Mouse (Mus musculus) midbrain, postnatal 0 days (tissue): Measurements from ENCODE around the gene Map1b. TPM values are rescaled to one million over a fixed set of nuclear protein-coding genes. Genes with fewer than 3 reads are reported as not detected.
A peak's percentile ranks its signal among the peaks of the same experiment; 100 is the strongest.

Experiments used
- ATAC-seq: fragments of 200-750 bp; cut with Nextera tagmentation; 2 replicates; pipeline ENCODE4 v1.8.0; 2017; ENCODE audit warnings: moderate number of reproducible peaks, mild to moderate bottlenecking, moderate TSS enrichment, moderate library complexity; ENCODE audit not compliant: low FRiP score
- DNase-seq: peaks from one replicate; pipeline ENCODE4 v3.0.0-alpha.2; 2015; ENCODE audit warnings: low spot score
- H3K27ac ChIP-seq: fragments of 300-500 bp; sonication (generic); 2 replicates; pipeline ENCODE4 v1.5.1; 2014; ENCODE audit warnings: low read depth, mild to moderate bottlenecking, low read length, mixed read lengths
- H3K27me3 ChIP-seq: fragments of 300-500 bp; sonication (generic); 2 replicates; pipeline ENCODE4 v1.6.1; 2014; ENCODE audit warnings: low read length, control low read depth, mixed read lengths; ENCODE audit not compliant: insufficient read depth
- H3K36me3 ChIP-seq: fragments of 300-500 bp; sonication (generic); 2 replicates; pipeline ENCODE4 v1.6.1; 2014; ENCODE audit warnings: low read length, control low read depth, mixed read lengths; ENCODE audit not compliant: insufficient read depth
- H3K4me1 ChIP-seq: fragments of 300-500 bp; sonication (generic); 2 replicates; pipeline ENCODE4 v1.6.1; 2014; ENCODE audit warnings: mild to moderate bottlenecking, control low read depth, antibody characterized with exemption, low read length, mixed read lengths; ENCODE audit not compliant: insufficient read depth
- H3K4me2 ChIP-seq: fragments of 300-500 bp; sonication (generic); 2 replicates; pipeline ENCODE4 v1.6.1; 2014; ENCODE audit warnings: low read depth, mild to moderate bottlenecking, low read length, mixed read lengths; ENCODE audit not compliant: poor library complexity, severe bottlenecking
- H3K4me3 ChIP-seq: fragments of 300-500 bp; sonication (generic); 2 replicates; pipeline ENCODE4 v1.5.1; 2014; ENCODE audit warnings: low read depth, mild to moderate bottlenecking, low read length, moderate library complexity
- H3K9ac ChIP-seq: fragments of 300-500 bp; sonication (generic); replicated peaks from 2 replicates; pipeline ENCODE4 v1.6.1; 2014; ENCODE audit warnings: mild to moderate bottlenecking, low read length, moderate library complexity, mixed read lengths; ENCODE audit not compliant: poor library complexity, severe bottlenecking
- H3K9me3 ChIP-seq: fragments of 300-500 bp; sonication (generic); 2 replicates; pipeline ENCODE4 v1.6.1; 2016; ENCODE audit warnings: low read length, control low read depth
- CTCF ChIP-seq: IDR thresholded peaks from 2 replicates; pipeline ENCODE4 v1.5.1; 2016; ENCODE audit warnings: antibody characterized with exemption, mild to moderate bottlenecking
- WGBS: fragments of 180-500 bp; shearing (Covaris S2); extraction: QIAGEN DNeasy Blood & Tissue Kit; methylation state at CpG from one replicate; pipeline ENCODE4 v1.1.7; 2014; 5-methylcytosine and 5-hydroxymethylcytosine counted together
- polyA plus RNA-seq: library from polyadenylated mRNA; unstranded; fragments of >200 nt; fragmentation: Nextera tagmentation; extraction: Ambion mirVana; gene quantifications from 2 replicates; pipeline ENCODE4 v1.2.1, GENCODE M21; 2015
- total RNA-seq: library from RNA; depleted of rRNA; stranded (reverse); fragments of >200 nt; gene quantifications from 2 replicates; pipeline ENCODE4 v1.2.3, GENCODE M21; 2014

Map1b gene
- total and polyA plus RNA-seq, 2 experiments from 2014 or later: 913 to 2,125 TPM

- Histone ChIP-seq H3K9me3 (no peaks in the 10 kb centered on the region), H3K27me3 (no peaks in the 10 kb centered on the region), H3K9ac (no peak overlapping the region), H3K4me2 (peak overlapping the region; percentile 28), H3K4me3 (no peak overlapping the region), H3K4me1 (peaks cover 5% of the 10 kb centered on the region; the same call in 1 of the 2 replicates), H3K27ac (no peak overlapping the region), H3K36me3 (peaks cover 29% of the 10 kb centered on the region)
- 38% methylated on average over 4 of the region's 4 CpGs for WGBS
- TF ChIP-seq CTCF: no peak
- ATAC-seq (no peak), DNase-seq (no peak)
These were observed 6.4 kb downstream of the Map1b start for GRCm38 (mm10) chr13:99509896-99510295.

DNA sequence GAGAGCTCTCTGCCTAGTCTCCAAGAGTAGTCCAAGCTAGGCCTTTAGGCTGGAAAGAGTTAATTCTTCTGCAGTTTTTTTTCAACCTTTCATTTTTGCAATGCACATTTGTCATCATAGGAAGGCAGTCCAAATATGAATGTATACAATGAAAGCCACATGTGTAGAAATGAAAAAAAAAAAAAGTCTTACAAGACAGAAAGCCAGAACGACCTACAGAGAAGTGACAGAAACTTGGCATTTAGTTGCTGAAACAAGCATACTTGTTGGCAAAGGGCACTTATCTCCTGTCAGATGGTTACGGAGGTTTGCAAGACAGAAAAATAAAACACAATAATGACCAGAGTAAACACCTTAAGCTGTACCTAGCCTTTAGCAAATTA, 9.8 kb downstream of the Map1b start:
- TF ChIP-seq CTCF: no peak
- H3K4me2 ChIP-seq: no peak overlapping the region
- no peak overlapping the region for H3K9ac ChIP-seq
- DNase-seq: no peak
- no peaks in the 10 kb centered on the region for H3K9me3 ChIP-seq
- H3K27ac ChIP-seq: no peak overlapping the region
- H3K27me3 ChIP-seq: no peaks in the 10 kb centered on the region
- H3K4me1 ChIP-seq: peaks cover 13% of the 10 kb centered on the region
- H3K36me3 ChIP-seq: peaks cover 30% of the 10 kb centered on the region
- no peak overlapping the region for H3K4me3 ChIP-seq
- ATAC-seq: no peak
- 67% methylated on average over 2 of the region's 2 CpGs for WGBS

DNA sequence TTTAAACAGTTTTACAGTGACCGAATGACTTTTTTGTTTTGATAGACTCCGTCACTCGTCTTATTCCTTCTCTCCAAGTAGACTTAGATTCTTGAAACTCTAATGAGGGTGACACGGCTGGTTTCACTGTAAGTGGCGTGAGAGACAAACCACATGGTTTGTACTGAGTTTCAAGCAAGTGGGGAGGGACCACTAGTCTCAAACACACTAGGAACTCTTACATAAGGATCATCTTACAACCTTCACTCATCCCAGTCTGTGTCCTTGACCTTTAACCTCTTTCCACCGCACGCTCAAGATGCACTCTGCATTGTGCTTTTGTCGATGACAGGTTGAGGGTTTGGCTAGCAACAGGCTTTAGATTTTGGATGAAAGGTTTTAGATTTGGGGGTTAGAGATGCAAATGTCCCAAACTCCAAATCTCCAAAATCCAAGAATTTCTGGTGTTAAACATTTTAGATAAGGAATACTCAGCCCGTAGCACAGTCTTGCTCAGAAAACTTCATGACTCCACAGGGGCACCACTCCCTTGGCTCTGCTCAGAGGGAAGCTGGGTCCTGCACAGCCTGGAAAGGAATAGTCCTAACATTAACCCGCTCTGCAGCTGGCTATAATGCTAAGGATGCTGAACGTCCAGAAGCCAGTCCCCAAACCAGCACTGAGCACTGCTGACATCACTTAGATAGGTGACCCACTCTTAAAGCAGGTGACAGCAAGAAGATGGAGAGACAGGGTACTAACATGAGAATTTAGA, 10.3 kb downstream of the Map1b start:
- no peaks in the 10 kb centered on the region for H3K27me3 ChIP-seq
- H3K27ac ChIP-seq: no peak overlapping the region
- no peaks in the 10 kb centered on the region for H3K9me3 ChIP-seq
- peaks cover 30% of the 10 kb centered on the region for H3K36me3 ChIP-seq
- H3K9ac ChIP-seq: no peak overlapping the region
- peaks cover 10% of the 10 kb centered on the region for H3K4me1 ChIP-seq
- no peak overlapping the region for H3K4me3 ChIP-seq
- no peak for TF ChIP-seq CTCF
- DNase-seq: no peak
- 82% methylated on average over 11 of the region's 11 CpGs for WGBS
- ATAC-seq: no peak
- no peak overlapping the region for H3K4me2 ChIP-seq

DNA sequence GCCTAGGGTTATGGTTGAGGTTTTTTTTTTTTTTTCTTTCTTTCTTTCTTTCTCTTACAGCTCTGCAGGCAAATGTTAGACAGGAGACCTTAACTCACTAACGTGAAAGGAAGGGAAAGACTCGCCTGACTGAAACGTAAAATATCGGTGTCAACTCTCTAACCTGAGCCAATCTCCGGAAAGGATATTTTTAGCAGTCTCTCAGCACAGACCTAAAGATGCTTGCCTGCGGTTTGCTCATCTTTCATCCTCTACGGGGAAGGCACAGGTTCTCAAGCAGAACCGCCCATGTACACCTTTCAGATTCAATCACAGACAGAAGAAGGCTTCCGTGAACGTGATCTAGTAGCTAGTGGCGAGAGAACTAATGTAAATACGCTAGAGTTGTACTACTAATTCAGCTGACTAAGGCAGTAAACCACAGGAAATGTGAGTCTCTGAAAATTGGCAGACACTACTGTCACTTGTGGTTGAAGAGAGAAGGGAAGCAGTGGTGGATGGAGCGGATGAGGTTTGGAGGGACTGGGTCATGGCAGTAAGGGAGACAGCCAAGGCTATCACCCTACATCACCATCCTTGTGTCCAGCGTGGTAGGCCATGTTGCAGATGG, 12.9 kb downstream of the Map1b start:
- no peaks in the 10 kb centered on the region for H3K9me3 ChIP-seq
- no peak overlapping the region; the same call in none of the 2 replicates for H3K9ac ChIP-seq
- peaks cover 30% of the 10 kb centered on the region for H3K36me3 ChIP-seq
- TF ChIP-seq CTCF: no peak
- ATAC-seq: no peak
- peaks cover 8% of the 10 kb centered on the region for H3K4me1 ChIP-seq
- DNase-seq: no peak
- H3K4me3 ChIP-seq: no peak overlapping the region
- H3K4me2 ChIP-seq: no peak overlapping the region
- H3K27me3 ChIP-seq: no peaks in the 10 kb centered on the region
- 77% methylated on average over 14 of the region's 14 CpGs for WGBS
- no peak overlapping the region for H3K27ac ChIP-seq

GRCm38 (mm10) chr13:99502911-99503310, 13.4 kb downstream of the Map1b start:
- 47% methylated on average over 7 of the region's 7 CpGs for WGBS
- Histone ChIP-seq H3K27ac (peak overlapping the region; percentile 55; the same call in 1 of the 2 replicates), H3K9ac (no peak overlapping the region; the same call in 1 of the 2 replicates), H3K4me1 (peaks cover 8% of the 10 kb centered on the region), H3K9me3 (no peaks in the 10 kb centered on the region), H3K4me3 (no peak overlapping the region), H3K27me3 (no peaks in the 10 kb centered on the region), H3K36me3 (peaks cover 25% of the 10 kb centered on the region), H3K4me2 (peak overlapping the region; percentile 26; the same call in 1 of the 2 replicates)
- no peak for TF ChIP-seq CTCF
- no peak for DNase-seq
- ATAC-seq: no peak

DNA sequence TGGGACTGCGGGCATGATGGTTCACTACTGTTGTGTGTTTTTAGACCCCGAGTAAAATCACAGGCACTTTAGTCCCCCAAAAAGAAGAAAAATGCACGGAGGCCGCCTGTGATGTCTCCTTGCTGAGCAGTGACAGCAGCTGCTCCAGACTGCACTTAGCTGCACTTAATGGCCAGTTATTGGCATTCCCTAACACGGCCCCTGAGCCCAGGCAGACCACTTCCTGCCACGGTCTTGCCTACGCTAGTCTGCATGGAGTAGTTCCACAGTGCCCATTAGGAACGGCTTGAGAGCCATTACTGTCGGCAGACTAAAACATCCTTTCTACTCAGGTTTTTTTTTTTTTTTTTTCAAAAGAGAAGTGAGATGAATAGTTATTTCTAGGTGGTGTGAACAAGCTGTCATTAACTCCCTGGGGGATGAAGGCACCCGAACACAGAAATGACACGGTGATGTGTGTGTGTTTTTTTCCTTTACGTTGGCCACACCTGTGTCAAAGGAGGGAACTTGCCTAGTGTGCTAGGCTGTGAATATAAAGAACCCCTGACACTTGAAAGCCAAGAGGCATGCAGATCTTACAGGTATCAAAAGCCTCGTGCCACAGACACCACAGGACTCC, 14.1 kb downstream of the Map1b start:
- Histone ChIP-seq H3K27ac (peak overlapping the region; percentile 57), H3K4me3 (no peak overlapping the region), H3K36me3 (peaks cover 19% of the 10 kb centered on the region), H3K9ac (peak overlapping the region; percentile 24; the same call in 1 of the 2 replicates), H3K4me1 (peaks cover 8% of the 10 kb centered on the region), H3K4me2 (peak overlapping the region; percentile 26; the same call in 1 of the 2 replicates), H3K9me3 (no peaks in the 10 kb centered on the region), H3K27me3 (no peaks in the 10 kb centered on the region)
- TF ChIP-seq CTCF: no peak
- ATAC-seq (no peak), DNase-seq (no peak)
- 44% methylated on average over 13 of the region's 13 CpGs for WGBS
